Mouse (Mus musculus) kidney, embryonic 16.5 days (tissue): Measurements from ENCODE around the gene Fgfr2. TPM values are rescaled to one million over a fixed set of nuclear protein-coding genes. Genes with fewer than 3 reads are reported as not detected.
A peak's percentile ranks its signal among the peaks of the same experiment; 100 is the strongest.

ENCODE experiments used
- ATAC-seq: fragments of 200-750 bp; cut with Nextera tagmentation; 2 replicates; pipeline ENCODE4 v1.8.0; 2017; ENCODE audit warnings: moderate TSS enrichment; ENCODE audit not compliant: low FRiP score, low TSS enrichment
- H3K27ac ChIP-seq: fragments of 300-500 bp; sonication (generic); 2 replicates; pipeline ENCODE4 v1.5.1; 2014; ENCODE audit warnings: low read length
- H3K27me3 ChIP-seq: fragments of 300-500 bp; sonication (generic); 2 replicates; pipeline ENCODE4 v1.6.1; 2014; ENCODE audit warnings: low read length, control low read depth, mixed read lengths; ENCODE audit not compliant: insufficient read depth
- H3K36me3 ChIP-seq: fragments of 300-500 bp; sonication (generic); 2 replicates; pipeline ENCODE4 v1.6.1; 2014; ENCODE audit warnings: low read length, control low read depth, mixed read lengths; ENCODE audit not compliant: insufficient read depth
- H3K4me1 ChIP-seq: fragments of 300-500 bp; sonication (generic); 2 replicates; pipeline ENCODE4 v1.6.1; 2014; ENCODE audit warnings: low read length, control low read depth, mixed read lengths; ENCODE audit not compliant: insufficient read depth
- H3K4me2 ChIP-seq: fragments of 300-500 bp; sonication (generic); replicated peaks from 2 replicates; pipeline ENCODE4 v1.6.1; 2014; ENCODE audit warnings: low read depth, low read length
- H3K4me3 ChIP-seq: fragments of 300-500 bp; sonication (generic); 2 replicates; pipeline ENCODE4 v1.5.1; 2014; ENCODE audit warnings: mild to moderate bottlenecking, low read length
- H3K9ac ChIP-seq: fragments of 300-500 bp; sonication (generic); replicated peaks from 2 replicates; pipeline ENCODE4 v1.6.1; 2014; ENCODE audit warnings: low read length
- H3K9me3 ChIP-seq: fragments of 300-500 bp; sonication (generic); 2 replicates; pipeline ENCODE4 v1.6.1; 2016; ENCODE audit warnings: low read length, control low read depth
- WGBS: fragments of 180-500 bp; shearing (Covaris S2); extraction: QIAGEN DNeasy Blood & Tissue Kit; methylation state at CpG from one replicate; pipeline ENCODE4 v1.1.7; 2014; 5-methylcytosine and 5-hydroxymethylcytosine counted together
- polyA plus RNA-seq: library from polyadenylated mRNA; unstranded; fragments of >200 nt; fragmentation: Nextera tagmentation; extraction: Ambion mirVana; gene quantifications from 2 replicates; pipeline ENCODE4 v1.2.1, GENCODE M21; 2015

The Fgfr2 gene
- polyA plus RNA-seq, 1 experiment from 2014 or later = 118 TPM

GRCm38 (mm10) chr7:132187456-132187855, 935.7 kb downstream of the Fgfr2 start:
- no peak overlapping the region for H3K27ac ChIP-seq
- no peak for ATAC-seq
- H3K4me3 ChIP-seq = no peak overlapping the region
- H3K9ac ChIP-seq = no peak overlapping the region
- no peak overlapping the region for H3K4me2 ChIP-seq
- no peaks in the 10 kb centered on the region for H3K27me3 ChIP-seq
- H3K9me3 ChIP-seq = no peaks in the 10 kb centered on the region
- H3K36me3 ChIP-seq = no peaks in the 10 kb centered on the region
- H3K4me1 ChIP-seq = no peaks in the 10 kb centered on the region
- WGBS = 69% methylated on average over 3 of the region's 3 CpGs

GRCm38 (mm10) chr7:132183892-132184404, 939.2 kb downstream of the Fgfr2 start:
- WGBS = 54% methylated on average over 5 of the region's 5 CpGs
- H3K27ac ChIP-seq = no peak overlapping the region

GRCm38 (mm10) chr7:132181586-132182198, 941.5 kb downstream of the Fgfr2 start:
- no peak overlapping the region for H3K4me2 ChIP-seq

More at GRCm38 (mm10) chr7:132183892-132184404, 939.2 kb downstream of the Fgfr2 start:
- no peak overlapping the region for H3K9ac ChIP-seq
- no peak overlapping the region for H3K4me2 ChIP-seq
- no peaks in the 10 kb centered on the region for H3K27me3 ChIP-seq
- H3K9me3 ChIP-seq = 0 out of 2 replicates have a peak, but pooled peaks cover 4% of the 10 kb centered on the region
- H3K36me3 ChIP-seq = no peaks in the 10 kb centered on the region
- H3K4me1 ChIP-seq = no peaks in the 10 kb centered on the region
- ATAC-seq = no peak
- H3K4me3 ChIP-seq = no peak overlapping the region

GRCm38 (mm10) chr7:132181042-132181441, 942.1 kb downstream of the Fgfr2 start:
- H3K4me2 ChIP-seq = no peak overlapping the region
- no peaks in the 10 kb centered on the region for H3K36me3 ChIP-seq
- H3K4me3 ChIP-seq = no peak overlapping the region
- no peak overlapping the region for H3K27ac ChIP-seq
- 79% methylated on average over 3 of the region's 3 CpGs for WGBS
- no peaks in the 10 kb centered on the region for H3K27me3 ChIP-seq
- H3K9ac ChIP-seq = no peak overlapping the region
- ATAC-seq = no peak
- H3K9me3 ChIP-seq = 0 out of 2 replicates have a peak, but pooled peaks cover 4% of the 10 kb centered on the region
- H3K4me1 ChIP-seq = no peaks in the 10 kb centered on the region

More at GRCm38 (mm10) chr7:132181586-132182198, 941.5 kb downstream of the Fgfr2 start:
- H3K27ac ChIP-seq = no peak overlapping the region
- no peaks in the 10 kb centered on the region for H3K36me3 ChIP-seq
- H3K27me3 ChIP-seq = no peaks in the 10 kb centered on the region
- no peaks in the 10 kb centered on the region for H3K4me1 ChIP-seq
- WGBS = 90% methylated on average over 4 of the region's 4 CpGs
- no peak overlapping the region for H3K4me3 ChIP-seq
- H3K9me3 ChIP-seq = 0 out of 2 replicates have a peak, but pooled peaks cover 4% of the 10 kb centered on the region
- no peak for ATAC-seq
- H3K9ac ChIP-seq = no peak overlapping the region

GRCm38 (mm10) chr7:132179049-132179448, 944.1 kb downstream of the Fgfr2 start:
- 51% methylated on average over 1 of the region's 1 CpGs for whole genome bisulfite sequencing
- H3K4me3 ChIP-seq = no peak overlapping the region
- H3K9me3 ChIP-seq = 0 out of 2 replicates have a peak, but pooled peaks cover 4% of the 10 kb centered on the region
- no peak overlapping the region for H3K27ac ChIP-seq
- H3K4me1 ChIP-seq = no peaks in the 10 kb centered on the region
- no peaks in the 10 kb centered on the region for H3K36me3 ChIP-seq
- no peak overlapping the region for H3K4me2 ChIP-seq
- H3K9ac ChIP-seq = no peak overlapping the region
- no peak for ATAC-seq
- no peaks in the 10 kb centered on the region for H3K27me3 ChIP-seq

- Histone ChIP-seq H3K36me3 (no peaks in the 10 kb centered on the region), H3K9ac (no peak overlapping the region), H3K27ac (no peak overlapping the region), H3K27me3 (no peaks in the 10 kb centered on the region), H3K4me1 (no peaks in the 10 kb centered on the region), H3K4me3 (no peak overlapping the region), H3K9me3 (0 out of 2 replicates have a peak, but pooled peaks cover 4% of the 10 kb centered on the region), H3K4me2 (no peak overlapping the region)
- WGBS = 87% methylated on average over 5 of the region's 5 CpGs
- no peak for ATAC-seq
Measured at GRCm38 (mm10) chr7:132174787-132175186, 948.4 kb downstream of the Fgfr2 start.

- Histone ChIP-seq H3K9me3 (0 out of 2 replicates have a peak, but pooled peaks cover 3% of the 10 kb centered on the region), H3K9ac (no peak overlapping the region), H3K27me3 (no peaks in the 10 kb centered on the region), H3K4me1 (no peaks in the 10 kb centered on the region), H3K4me3 (no peak overlapping the region), H3K4me2 (no peak overlapping the region), H3K36me3 (no peaks in the 10 kb centered on the region), H3K27ac (no peak overlapping the region)
- no peak for ATAC-seq
- 79% methylated on average over 2 of the region's 2 CpGs for WGBS
Measured at GRCm38 (mm10) chr7:132174296-132174695, 948.9 kb downstream of the Fgfr2 start.

GRCm38 (mm10) chr7:132172220-132172619, 950.9 kb downstream of the Fgfr2 start:
- 84% methylated on average over 5 of the region's 5 CpGs for WGBS
- Histone ChIP-seq H3K27me3 (no peaks in the 10 kb centered on the region), H3K9me3 (no peaks in the 10 kb centered on the region), H3K4me3 (no peak overlapping the region), H3K4me1 (no peaks in the 10 kb centered on the region), H3K27ac (no peak overlapping the region), H3K9ac (no peak overlapping the region), H3K36me3 (no peaks in the 10 kb centered on the region), H3K4me2 (no peak overlapping the region)
- no peak for ATAC-seq

- Histone ChIP-seq H3K4me3 (no peak overlapping the region), H3K9me3 (no peaks in the 10 kb centered on the region), H3K36me3 (no peaks in the 10 kb centered on the region), H3K4me2 (no peak overlapping the region), H3K4me1 (no peaks in the 10 kb centered on the region), H3K9ac (no peak overlapping the region), H3K27ac (no peak overlapping the region), H3K27me3 (no peaks in the 10 kb centered on the region)
- ATAC-seq = no peak
- WGBS = 54% methylated on average over 5 of the region's 5 CpGs
Measured at GRCm38 (mm10) chr7:132171716-132172115, 951.4 kb downstream of the Fgfr2 start.

- H3K9ac ChIP-seq = no peak overlapping the region
- ATAC-seq = peak; percentile 27; the same call in 1 of the 2 replicates
- no peak overlapping the region for H3K27ac ChIP-seq
- no peak overlapping the region for H3K4me2 ChIP-seq
- H3K4me1 ChIP-seq = no peaks in the 10 kb centered on the region
- no peaks in the 10 kb centered on the region for H3K27me3 ChIP-seq
- H3K4me3 ChIP-seq = no peak overlapping the region
- H3K9me3 ChIP-seq = no peaks in the 10 kb centered on the region
- no peaks in the 10 kb centered on the region for H3K36me3 ChIP-seq
- WGBS = 55% methylated on average over 7 of the region's 7 CpGs
Measured at GRCm38 (mm10) chr7:132169419-132170169, 953.6 kb downstream of the Fgfr2 start.
